Mouse (Mus musculus) left cerebral cortex, postnatal 36 days (tissue): Measurements from ENCODE around the gene Larp4. TPM values are rescaled to one million over a fixed set of nuclear protein-coding genes. Genes with fewer than 3 reads are reported as not detected.
A peak's percentile ranks its signal among the peaks of the same experiment; 100 is the strongest.
"Not testable (repeated sequence)": the region's sequence is repeated elsewhere in the genome, so short reads cannot be mapped to it uniquely, and the experiment has no call there.

ENCODE experiments used
- DNase-seq, 2 experiments: peaks; one replicate each; pipeline ENCODE4 v3.0.0; 2021 to 2022; ENCODE audit warnings: low spot score in 2 of 2, mixed read lengths in 1 of 2
- intact Hi-C: fragments of 180-260 bp; cut with DNase I; formaldehyde crosslinking; loops from one replicate; pipeline ENCODE4 v1.15.1; 2025
- total RNA-seq, 2 experiments: library from RNA; stranded (reverse); gene quantifications; 2 replicates each; pipeline ENCODE4 v1.2.3; 2021

Gene Larp4
- total RNA-seq, result 10 to 100 TPM; 47.1 to 47.6 TPM

DNA sequence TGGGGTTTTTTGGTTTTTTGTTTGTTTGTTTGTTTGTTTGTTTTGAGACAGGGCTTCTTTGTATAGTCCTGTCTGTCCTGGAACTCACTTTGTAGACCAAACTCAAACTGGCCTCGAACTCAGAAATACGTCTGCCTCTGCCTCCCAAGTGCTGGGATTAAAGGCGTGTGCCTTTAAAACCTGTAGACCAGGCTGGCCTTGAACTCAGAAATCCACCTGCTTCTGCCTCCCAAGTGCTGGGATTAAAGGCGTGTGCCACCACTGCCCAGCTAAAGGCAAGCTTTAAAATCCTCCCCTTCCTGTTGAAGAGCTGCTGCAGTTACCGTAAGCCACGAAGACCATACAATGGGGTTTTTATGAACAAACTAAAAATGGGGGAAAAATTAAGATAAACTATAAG lies at the start of gene Larp4:
Larp4 (plus strand) TSS at position 301 of the 400 bp plus-strand sequence.
- DNase-seq, intact Hi-C loops: not testable (repeated sequence)

DNA sequence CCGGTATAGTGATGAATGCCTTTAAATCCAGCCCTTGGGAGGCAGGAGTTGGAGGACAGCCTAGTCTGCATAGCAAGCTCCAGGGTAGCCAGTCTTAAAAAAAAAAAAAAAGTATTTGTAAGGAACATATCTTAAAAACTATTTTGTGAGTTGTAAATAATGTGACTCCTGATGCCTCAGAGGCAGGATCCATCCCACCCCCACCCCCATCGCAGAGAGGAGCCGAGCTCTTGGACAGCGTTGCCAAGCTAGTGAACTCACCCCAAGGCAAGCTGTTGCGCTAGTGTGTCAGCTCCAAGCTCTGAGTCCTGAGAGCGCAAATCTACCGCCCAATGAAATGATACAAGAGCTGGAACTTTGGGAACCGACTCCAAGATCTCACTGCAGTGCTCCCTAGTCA lies 38.6 kb upstream of the Larp4 start:
- intact Hi-C loops, result no loop called here
- no peak for DNase-seq

DNA sequence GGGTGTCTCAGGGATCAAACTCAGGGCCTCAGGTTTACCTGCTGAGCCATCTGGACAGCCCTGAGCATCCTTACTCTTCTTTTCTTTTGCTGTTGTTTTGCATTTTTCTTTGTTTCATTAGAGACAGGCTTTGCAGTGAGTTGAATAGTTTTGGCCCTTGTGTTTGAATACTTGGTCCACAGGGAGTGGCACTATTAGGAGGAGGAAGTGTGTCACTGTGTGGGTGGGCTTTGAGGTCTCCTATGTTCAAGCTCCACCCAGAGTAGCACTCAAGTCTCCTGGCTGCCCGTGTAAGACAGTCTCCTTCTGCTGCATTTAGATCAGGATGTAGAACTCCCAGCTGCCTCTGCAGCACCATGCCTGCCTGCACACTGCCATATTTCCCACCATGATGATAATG lies 35.4 kb upstream of the Larp4 start:
- no peak for DNase-seq
- intact Hi-C loops, result no loop called here

DNA sequence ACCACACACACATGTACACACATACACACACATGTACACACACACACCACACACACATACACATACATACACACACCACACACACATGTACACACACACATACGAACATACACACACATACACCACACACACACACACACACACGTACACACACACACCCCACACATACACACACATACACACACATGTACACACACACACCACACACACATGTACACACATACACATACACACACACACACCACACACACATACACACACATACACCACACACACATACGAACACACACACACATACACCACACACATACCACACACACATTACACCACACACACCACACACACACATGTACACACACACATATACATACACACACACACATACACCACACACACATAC lies 33.2 kb upstream of the Larp4 start:
- intact Hi-C loops, result no loop called here

DNA sequence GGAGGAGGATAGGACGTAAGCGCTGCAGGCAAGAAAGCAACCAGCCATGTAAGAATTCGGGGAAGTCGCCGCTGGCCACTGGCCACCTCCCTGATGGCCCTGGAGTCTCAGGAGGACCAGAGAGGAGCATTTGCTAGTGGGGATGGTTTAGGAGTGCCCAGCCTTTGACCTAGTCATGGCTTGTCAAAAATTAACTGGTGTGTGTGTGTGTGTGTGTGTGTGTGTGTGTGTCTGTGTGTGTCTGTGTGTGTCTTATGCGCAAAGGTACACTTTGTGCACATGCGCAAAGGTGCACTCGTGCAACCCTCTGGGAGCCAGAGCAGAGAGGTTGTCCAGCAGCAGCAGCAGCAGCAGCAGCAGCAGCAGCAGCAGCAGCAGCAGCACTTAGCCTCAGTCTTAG lies 32.0 kb upstream of the Larp4 start:
- intact Hi-C loops, result no loop called here
- no peak for DNase-seq

More for the DNA sequence above, 33.2 kb upstream of the Larp4 start:
- DNase-seq, result no peak

DNA sequence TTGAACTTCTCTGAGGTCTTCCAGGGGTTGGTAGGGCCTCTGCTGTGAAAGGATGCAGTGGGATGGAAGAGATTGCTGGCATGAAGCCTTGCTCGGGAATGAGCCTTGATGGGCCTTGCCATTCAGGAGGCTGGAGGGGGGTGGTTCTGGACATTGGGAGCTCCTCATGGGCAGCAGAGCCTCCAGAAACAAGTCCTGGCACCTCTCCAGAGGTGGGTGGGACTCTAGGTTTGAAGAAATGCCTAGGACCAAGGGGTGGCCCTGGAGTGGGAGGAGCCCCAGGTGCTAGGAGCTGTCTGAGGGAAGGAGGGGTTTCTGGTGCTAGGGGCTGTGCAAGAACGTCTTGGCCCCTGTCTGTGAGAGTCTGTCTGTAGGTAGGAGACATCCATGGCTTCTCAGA lies 29.4 kb upstream of the Larp4 start:
- DNase-seq, result no peak

DNA sequence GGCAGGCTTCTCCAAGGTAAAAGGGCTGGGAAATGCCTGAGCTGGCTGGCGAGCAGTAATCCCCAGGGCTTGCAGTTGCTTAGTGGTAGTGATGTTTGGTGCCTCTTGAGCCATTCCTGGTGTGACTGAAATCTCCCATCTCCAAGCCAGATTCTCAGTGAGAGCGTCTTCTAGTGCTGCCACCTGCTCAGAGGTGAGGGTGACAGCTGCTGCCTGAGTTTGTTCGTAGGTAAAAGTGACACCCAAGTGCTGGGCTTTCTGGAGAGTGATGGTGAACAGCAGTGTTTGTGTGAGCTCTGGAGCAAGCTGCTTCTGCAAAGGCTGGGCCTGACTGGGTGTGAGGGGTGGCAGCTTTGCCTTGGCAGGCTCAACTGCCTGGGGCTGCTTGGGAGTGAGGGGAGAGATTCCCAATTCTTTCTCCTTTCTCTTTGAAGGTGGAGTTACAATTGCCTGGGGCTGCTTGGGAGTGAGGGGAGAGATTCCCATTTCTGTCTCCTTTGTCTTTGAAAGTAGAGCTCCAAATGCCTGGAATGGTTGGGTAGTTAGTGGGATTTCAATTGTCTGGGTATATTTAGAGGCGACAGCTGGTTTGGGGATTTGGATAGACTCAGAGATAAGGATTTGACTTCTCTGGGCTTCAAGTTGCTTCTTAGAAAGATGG lies 28.8 kb upstream of the Larp4 start:
- no peak for DNase-seq
- intact Hi-C loops, result no loop called here

More for the DNA sequence above, 29.4 kb upstream of the Larp4 start:
- intact Hi-C loops, result no loop called here

DNA sequence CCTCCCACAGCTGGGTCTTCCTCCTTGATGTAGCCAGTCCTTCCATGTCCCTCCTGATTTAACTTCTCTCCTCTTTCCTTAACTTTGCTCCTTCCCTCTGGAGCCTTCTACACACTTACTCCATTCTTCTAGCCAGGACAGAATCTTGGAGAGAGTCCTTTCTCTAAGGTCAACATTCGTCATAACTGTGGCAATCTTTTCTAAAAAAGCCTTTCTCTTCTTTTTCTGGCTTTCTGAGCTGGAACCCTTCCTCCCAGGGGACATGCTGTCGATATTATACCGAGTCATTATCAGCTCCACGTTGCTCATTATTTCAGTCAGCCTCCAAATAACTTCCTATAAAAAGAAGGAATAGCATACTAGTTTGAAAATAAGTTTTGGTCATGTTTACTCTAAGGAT lies 14.5 kb upstream of the Larp4 start:
- intact Hi-C loops, result no loop called here
- no peak for DNase-seq

DNA sequence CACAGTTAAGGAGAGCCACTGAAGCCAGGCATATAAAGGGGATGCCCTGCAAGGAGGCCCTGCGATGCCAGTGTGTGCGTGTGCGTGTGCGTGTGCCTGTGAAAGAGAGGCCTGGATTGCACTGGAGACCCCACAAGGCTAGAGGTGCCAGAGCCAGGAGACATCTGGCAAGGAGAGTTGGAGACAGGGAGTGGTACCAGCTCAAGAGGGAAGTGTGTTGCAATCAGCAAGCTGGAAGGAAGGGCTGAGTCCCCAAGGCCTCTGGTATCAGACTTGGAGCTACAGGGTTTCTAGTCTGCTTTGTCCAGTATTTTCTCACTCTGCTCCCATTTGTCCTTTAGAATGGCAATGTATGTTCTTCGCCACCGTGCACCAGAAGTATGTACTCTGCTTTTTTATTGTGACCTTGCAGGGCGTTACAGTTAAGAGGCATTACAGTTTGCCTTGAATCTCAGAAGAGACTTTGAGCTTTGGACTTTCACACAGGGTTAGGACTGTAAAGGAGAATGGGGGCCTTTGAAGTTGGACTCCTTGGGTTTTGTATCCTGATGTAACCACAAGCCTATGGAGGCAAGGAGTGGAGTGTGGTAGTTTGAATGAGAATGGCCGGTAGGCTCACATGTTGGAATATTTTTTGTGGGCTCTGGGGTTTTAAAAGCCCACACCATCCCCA lies 4.6 kb upstream of the Larp4 start:
- intact Hi-C loops, result no loop called here
- DNase-seq, result no peak

DNA sequence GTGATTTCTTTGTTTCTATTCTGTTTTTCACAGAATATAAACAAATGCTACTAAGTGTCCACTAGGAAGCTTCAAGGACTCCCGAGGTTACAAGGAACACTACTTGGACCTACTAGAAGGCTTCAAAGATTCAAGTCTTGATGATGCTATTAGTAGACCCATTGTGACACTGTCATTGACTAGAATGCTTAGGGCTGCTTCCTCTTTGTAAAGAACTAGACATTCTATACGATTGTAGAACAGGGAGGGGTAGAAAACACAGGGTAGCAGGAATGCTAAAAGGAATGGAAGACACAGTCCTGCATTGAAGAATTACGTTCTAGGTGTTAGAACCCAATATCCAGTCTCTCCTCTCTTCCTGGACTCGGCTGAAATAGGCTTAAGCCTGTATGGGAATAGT lies 2.9 kb upstream of the Larp4 start, which contains the start of gene Fam186a:
Fam186a (minus strand) TSS at position 101 of the 400 bp plus-strand sequence.
- DNase-seq, result no peak
- intact Hi-C loops, result no loop called here

DNA sequence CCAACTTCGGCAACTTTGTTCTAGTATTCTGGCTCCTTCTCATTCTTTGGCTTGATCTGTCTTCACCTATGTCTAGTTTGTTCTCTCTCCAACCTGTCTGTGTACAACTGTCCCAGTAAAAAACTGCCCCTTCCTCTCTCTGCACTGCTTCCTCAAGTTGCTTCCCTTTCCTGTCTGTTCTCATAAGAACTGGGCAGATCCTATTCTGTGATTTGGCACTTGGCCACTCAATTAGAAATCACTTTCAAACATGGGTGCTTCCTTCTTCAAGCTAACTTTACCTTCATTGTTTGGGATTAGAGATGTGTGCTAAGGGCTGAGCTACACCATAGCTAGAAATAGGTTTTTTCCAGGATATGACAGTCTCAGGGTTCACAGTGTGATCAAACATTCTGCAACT lies 741 bp downstream of the Larp4 start:
- intact Hi-C loops, result no loop called here
- DNase-seq, result no peak

DNA sequence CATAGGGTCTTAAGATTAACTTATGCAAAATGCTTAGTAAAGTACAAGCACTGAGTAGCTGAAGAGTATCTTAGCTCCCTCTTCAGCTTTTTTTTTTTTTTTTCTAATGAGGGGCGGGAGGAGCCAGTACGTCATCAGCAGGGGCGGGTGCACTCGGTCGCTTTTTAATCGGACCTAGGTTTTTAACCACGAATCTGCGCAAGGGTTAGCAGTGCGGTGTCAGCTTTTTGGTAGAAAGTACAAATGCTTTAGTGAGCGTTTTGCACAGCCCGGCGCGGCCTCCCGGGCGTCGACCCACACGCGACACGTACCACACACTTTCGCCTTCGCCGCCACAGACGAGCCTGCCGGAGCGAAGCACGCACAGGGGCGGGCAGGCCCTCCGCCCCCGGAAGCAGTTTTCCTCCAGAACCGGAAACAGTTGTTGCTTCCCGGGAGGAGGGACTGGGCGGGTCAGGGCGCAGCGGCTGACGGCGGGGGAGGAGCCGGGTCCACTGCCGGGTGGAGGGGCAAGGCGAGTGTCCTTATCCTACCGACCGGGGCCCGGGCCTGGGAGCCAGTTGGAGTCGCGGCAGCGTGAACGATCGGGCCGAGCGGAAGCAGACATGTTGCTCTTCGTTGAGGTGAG lies 2.6 kb downstream of the Larp4 start:
- peak; percentile 94 to 96 for DNase-seq
- intact Hi-C loops, result no loop called here

DNA sequence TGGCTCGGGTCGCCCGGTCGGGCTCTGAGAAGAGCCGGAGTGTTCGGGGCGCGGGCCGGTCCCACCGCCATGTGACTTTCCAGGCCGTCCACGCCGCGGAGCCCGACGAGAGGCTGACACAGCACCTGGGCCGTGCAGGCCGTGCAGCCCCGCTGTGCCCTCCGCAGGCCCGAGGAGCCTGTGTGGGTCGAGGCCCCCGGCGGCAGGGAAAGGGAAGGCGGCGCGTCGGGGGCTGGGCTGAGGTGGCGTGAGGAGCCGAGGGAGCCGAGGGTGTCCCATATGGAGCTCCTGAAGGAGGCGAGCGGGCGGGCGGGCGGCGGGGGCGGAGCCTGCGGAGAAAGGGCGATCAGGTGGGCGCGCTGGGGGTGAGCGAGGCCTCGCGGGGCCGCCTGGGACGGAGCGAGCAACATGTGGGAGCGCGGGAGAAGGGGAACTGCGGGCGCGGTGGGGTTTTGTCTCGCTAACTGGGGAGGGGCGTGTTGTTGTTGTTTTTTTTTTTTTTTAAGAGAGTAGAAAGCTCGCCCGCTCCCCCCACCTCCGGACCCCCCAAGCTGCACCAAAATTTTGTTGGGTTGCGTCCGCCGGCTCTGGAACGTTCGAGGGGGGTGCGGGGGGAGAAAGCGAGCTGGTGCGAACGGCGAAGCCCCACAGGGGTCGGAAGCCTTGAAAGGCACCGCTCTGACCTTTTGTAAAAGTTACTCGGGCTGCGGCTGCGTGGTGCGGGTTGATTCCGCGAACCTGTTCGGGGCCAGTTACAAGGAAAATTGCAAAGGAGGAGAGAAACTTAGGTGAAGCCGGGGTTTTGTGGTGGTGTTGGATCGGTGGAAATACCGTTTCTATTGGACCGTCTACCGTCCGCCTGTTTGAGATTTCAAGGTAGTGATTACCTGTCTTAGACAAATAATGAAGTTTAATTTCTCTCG lies 3.4 kb downstream of the Larp4 start:
- intact Hi-C loops, result no loop called here
- DNase-seq, result peak in 1 of 2 experiments; percentile 9

DNA sequence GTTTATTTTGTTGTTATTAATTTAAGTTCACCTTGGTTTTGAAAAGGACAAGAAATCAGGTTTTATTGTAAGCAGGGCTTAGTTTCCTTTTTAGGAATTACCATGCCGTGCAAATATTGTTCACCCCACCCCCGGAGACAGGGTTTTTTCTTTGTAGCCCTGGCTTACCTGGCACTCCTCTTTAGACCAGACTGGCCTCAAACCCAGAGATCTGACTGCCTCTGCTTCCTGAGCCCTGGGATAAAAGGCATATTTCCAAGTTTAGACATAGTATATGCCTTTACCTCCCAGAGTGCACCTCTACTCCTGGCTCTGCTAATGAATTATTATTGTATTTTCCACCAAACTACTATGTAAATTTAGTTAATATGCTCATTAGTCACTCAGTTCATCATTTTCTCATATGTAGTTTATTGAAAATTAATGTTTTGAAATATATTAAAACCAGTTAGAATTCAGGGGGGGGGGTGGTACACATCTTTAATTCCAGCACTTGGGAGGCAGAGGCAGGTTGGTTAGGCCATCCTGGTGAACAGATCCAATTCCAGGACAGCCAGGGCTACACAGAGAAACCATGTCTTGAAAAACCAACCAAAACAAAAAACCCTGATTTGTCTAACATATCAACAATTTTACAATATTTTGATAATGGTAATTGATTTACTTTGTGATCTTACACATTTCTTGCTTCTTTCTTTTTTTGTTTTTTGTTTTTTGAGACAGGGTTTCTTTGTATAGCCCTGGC lies 4.8 kb downstream of the Larp4 start:
- intact Hi-C loops, result no loop called here
- no peak for DNase-seq

DNA sequence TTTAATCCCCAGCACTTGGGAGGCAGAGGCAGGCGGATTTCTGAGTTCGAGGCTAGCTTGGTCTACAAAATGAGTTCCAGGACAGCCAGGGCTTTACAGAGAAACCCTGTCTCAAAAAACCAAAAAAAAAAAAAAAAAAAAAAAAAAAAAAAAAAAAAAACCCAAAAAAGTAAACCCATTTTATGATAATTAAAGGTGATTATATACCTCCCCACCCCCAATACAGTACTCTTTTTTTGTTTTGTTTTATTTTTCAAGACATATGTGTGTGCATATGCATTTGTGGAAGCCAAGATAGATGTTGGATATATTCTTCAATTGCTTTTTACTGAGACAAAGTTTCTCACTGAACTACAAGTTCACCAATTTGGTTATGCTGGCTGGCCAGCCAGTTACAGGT lies 6.3 kb downstream of the Larp4 start:
- DNase-seq, intact Hi-C loops: not testable (repeated sequence)

DNA sequence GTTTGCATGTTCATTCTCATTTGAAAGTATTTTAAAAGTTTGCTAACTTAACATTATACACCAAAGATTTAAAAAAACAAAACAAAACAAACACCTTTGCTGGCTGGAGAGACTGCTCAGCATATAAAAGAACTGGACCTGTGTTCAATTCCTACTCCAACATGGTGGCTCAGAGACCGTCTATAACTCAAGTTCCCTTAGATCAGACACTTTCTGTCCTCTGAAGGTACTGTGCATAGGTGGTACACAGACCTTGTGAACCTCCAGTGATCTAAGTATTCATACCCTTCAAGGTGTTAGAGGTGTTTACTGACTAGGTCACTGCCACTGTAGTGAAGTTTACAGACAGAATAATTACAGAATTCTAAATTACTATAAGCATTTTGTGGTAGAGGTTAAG lies 9.4 kb downstream of the Larp4 start:
- DNase-seq, result no peak
- intact Hi-C loops, result no loop called here

DNA sequence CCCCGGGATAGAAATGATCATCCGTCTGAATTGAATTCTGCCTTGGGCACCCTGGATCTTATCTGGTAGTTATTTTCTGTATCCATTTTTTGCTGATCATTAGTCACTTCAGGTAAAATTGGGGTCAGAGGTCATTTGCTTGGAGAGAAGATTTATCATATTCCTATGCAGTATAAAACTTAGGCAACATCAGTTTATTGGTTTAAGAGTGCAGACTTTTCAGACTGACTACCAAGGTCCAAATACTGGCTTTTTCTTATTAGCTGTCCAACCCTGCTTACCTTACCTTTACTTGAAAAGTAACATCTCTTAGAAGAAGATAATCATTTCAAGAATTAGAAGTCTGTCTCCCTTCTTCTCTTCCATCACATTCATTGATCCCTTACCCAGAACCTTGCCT lies 9.8 kb downstream of the Larp4 start:
- intact Hi-C loops, result no loop called here

DNA sequence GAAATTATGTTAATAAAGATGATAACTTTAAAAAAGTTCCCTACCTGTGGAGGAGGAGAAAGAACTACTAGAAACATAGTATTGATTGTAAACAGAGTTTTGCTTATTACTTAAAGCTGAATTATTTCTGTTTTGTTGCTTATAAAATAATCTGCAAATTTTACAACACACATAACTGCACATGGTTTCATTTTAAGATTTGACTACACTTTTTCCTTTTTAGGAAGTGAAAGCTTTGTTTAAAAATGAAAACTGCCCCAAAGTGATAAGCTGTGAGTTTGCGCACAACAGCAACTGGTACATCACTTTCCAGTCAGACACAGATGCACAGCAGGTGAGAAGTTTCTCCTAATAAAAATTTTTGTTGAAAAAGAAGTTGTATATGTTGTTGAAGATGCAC lies 23.2 kb downstream of the Larp4 start:
- intact Hi-C loops, result no loop called here
- no peak for DNase-seq

More for the DNA sequence above, 9.8 kb downstream of the Larp4 start:
- no peak for DNase-seq

DNA sequence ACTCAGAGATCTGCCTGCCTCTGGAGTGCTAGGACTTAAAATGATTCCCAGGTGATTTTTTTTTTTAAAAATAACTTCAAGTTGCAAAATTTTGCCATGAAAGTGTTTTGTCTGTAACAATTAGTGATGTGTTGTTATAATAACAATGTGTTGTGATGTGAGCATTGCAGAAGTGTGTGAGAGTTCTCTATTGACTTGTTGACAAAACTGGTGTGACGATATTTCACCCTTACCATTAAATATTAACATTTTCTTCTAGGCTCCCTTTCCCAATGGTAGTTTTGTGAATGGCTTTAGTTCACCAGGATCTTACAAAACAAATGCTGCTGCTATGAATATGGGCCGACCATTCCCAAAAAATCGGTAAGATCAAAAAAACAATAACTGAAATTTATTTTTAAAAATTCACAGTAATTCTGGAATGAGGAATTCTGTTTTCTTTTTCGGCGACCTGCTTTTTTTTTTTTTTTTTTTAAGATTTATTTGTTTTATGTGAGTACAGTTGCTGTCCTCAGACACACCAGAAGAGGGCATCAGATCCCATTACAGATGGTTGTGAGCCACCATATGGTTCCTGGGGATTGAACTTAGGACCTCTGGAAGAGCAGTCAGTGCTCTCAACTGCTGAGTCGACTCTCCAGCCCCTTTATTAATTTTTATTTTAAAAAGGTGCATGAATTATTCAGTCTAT lies 27.4 kb downstream of the Larp4 start:
- intact Hi-C loops, result no loop called here
- no peak for DNase-seq
